Mouse (Mus musculus) adrenal gland, adult (tissue): ENCODE measurements at regions not wholly inside any gene's neighbourhood (a gene's known extent, or its start where the extent isn't known, plus 50 kb on each side); places are given as distances from the start of the nearest gene placed in this dataset.
A peak's percentile ranks its signal among the peaks of the same experiment; 100 is the strongest.

Experiments used
- DNase-seq, 2 experiments: peaks; one replicate each; pipeline ENCODE4 v3.0.0; 2022 to 2023; ENCODE audit warnings: low spot score in 1 of 2; ENCODE audit not compliant: inconsistent age in 2 of 2

DNA sequence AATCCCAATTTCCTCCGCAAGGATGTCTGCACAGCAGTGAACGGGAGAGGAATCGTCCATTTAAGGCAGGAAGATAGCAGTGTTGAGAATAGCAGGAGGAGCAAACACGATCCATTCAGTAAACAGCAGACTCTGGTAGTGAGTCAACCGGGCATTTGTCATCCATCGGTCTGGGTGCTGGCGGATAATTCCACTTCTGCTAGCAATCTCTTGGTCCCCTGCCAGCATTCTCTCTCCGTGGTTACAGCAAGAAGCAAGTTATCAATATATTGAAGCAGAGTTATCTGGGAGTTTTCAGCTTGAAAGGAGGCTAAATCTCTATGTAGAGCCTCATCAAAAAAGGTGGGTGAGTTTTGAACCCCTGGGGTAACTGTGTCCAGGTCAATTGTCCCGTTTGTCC lies 130.4 kb downstream of the Mtrr start:
- peak in 1 of 2 experiments; percentile 42 for DNase-seq

DNA sequence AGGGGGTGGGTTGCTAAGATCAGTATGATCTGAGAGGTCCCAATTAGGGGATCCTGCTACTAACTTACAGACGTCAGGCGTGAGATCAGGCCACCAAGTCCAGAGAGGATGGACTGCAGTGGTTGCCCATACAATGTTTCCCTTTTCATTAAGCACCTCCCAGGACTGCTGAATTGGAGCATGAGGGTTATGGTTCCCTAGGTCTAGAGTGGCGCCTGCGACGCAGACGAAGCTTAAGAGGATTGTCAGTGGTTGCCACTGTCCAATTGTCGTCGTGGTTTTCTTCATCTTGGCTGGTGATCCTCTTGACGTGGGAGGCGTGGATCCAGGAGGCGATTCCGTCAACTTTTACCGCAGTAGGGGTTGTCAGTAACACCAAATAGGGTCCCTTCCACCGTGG lies 137.6 kb downstream of the Mtrr start:
- DNase-seq: peak; percentile 12 to 38
